Mouse (Mus musculus): ENCODE data around the gene Smurf1.

DNA sequence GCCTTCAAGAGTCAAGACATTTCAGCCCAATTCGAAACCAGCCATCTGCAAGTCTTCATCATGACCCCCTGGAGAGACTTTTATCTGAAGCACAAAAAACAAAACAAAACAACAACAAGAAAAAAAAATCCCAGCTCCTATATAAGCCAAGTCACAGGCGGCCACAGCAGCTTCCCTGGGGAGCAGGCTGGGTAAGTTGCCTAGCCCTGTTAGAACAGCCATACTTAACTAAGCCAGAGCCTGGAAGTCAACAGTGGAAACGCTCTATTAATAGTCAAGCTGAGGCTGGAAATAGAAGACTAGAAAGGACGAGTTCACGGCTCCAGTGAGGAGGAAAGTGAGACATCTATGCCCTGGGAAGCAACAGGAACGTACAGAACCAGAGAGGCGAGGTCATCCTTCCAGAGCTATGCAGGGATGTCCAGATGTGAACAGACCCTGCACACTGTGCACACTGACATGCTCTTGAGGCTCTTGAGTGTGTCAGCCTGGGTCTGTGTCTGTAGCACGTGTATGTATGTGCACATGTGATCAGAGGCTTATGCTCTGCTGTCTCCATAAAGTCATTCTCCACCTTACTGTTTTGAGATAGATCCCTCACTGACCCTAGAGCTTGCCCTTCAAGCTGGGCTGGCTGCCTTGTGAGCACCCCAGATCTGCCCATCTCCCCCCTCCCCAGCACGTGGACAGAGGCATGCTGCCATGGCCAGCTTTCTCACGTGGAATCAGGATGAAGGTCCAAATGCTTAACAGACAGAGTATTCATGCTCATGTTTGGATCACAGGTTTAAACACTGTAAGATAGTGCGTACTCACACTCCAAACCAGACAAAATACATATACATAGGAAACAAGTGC is 36.6 kb downstream of the Smurf1 start:
- TF ChIP-seq EP300 (optimal IDR thresholded peaks at IDR 0.05), result no peak
- no peak for TF ChIP-seq CTCF (IDR thresholded peaks at IDR 0.05; ENCODE audit: low read depth)
